Mouse (Mus musculus) forebrain, embryonic 14.5 days (tissue): Measurements from ENCODE around the gene Sema5b. TPM values are rescaled to one million over a fixed set of nuclear protein-coding genes. Genes with fewer than 3 reads are reported as not detected.

Source experiments
- ATAC-seq: fragments of 200-750 bp; cut with Nextera tagmentation; 2 replicates; pipeline ENCODE4 v1.8.0; 2017; ENCODE audit warnings: mild to moderate bottlenecking, moderate library complexity
- DNase-seq: peaks from one replicate; pipeline ENCODE4 v3.0.0-alpha.2; 2015; ENCODE audit warnings: low spot score
- H3K27ac ChIP-seq: fragments of 300-500 bp; sonication (generic); 2 replicates; pipeline ENCODE4 v1.5.1; 2014; ENCODE audit warnings: low read depth, mild to moderate bottlenecking, control low read depth, low read length, moderate library complexity
- H3K27me3 ChIP-seq: fragments of 300-500 bp; sonication (generic); replicated peaks from 2 replicates; pipeline ENCODE4 v1.6.1; 2014; ENCODE audit warnings: low read length, control low read depth, mixed read lengths; ENCODE audit not compliant: control insufficient read depth, insufficient read depth
- H3K36me3 ChIP-seq: fragments of 300-500 bp; sonication (generic); 2 replicates; pipeline ENCODE4 v1.6.1; 2014; ENCODE audit warnings: low read length, control low read depth; ENCODE audit not compliant: control insufficient read depth, insufficient read depth
- H3K4me1 ChIP-seq: fragments of 300-500 bp; sonication (generic); 2 replicates; pipeline ENCODE4 v1.6.1; 2014; ENCODE audit warnings: antibody characterized with exemption, low read length, control low read depth; ENCODE audit not compliant: control insufficient read depth, insufficient read depth
- H3K4me2 ChIP-seq: fragments of 300-500 bp; sonication (generic); 2 replicates; pipeline ENCODE4 v1.6.1; 2014; ENCODE audit warnings: mild to moderate bottlenecking, control low read depth, low read length
- H3K4me3 ChIP-seq: fragments of 300-500 bp; sonication (generic); 2 replicates; pipeline ENCODE4 v1.5.1; 2014; ENCODE audit warnings: low read depth, low read length, control low read depth
- H3K9ac ChIP-seq: fragments of 300-500 bp; sonication (generic); 2 replicates; pipeline ENCODE4 v1.6.1; 2014; ENCODE audit warnings: mild to moderate bottlenecking, low read length, control low read depth, moderate library complexity
- H3K9me3 ChIP-seq: fragments of 300-500 bp; sonication (generic); replicated peaks from 2 replicates; pipeline ENCODE4 v1.6.1; 2016; ENCODE audit warnings: low read length, control low read depth, mixed read lengths; ENCODE audit not compliant: control insufficient read depth
- WGBS: fragments of 180-500 bp; shearing (Covaris S2); extraction: QIAGEN DNeasy Blood & Tissue Kit; methylation state at CpG from one replicate; pipeline ENCODE4 v1.1.7; 2014; 5-methylcytosine and 5-hydroxymethylcytosine counted together
- polyA plus RNA-seq: library from polyadenylated mRNA; unstranded; fragments of >200 nt; fragmentation: Nextera tagmentation; extraction: Ambion mirVana; gene quantifications from 2 replicates; pipeline ENCODE4 v1.2.1, GENCODE M21; 2014

The Sema5b gene
- polyA plus RNA-seq, 1 experiment from 2014 or later = 10.5 TPM

DNA sequence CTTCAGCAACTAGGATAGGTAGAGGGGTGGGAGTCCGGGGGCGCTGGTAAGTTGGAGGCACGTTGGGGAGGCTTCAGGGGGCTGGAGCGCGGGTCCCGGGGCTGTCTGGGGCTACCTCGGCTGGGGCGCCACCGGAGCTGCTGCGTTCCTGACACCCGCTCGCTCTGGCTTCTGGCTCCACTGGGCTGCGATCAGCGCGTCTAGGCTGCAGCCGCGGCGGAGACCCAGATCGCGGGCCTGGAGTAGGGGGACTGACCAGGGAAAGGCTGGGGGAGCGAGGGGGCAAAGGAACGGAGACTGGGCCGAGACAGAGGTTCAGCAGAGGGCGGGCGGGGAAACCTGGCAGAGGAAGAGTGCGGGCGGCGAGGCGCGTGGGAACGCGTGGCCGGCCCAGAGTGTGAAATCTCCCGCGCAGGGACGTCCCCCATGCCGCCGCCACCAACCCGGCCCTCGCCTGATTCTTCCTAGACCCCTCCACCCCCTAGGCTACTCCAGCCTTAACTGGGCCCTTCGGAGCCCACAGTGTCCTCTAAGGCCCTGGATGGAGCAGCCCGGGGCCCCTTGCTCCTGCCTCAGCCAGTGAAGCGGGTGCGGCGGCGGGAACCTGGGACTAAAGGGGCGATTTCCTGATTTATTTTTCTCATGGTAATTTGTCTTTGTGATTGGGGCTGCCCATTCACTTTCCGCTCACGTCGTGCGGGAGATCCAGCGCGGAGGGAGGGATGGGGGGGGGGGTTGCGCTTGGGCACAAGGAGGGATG, 896 bp downstream of the Sema5b start:
- Histone ChIP-seq H3K4me2 (peak overlapping the region; percentile 77), H3K4me1 (peaks cover 8% of the 10 kb centered on the region), H3K27ac (peak overlapping the region; percentile 87), H3K9me3 (no peaks in the 10 kb centered on the region), H3K4me3 (peak overlapping the region; percentile 87), H3K27me3 (0 out of 2 replicates have a peak, but pooled peaks cover 2% of the 10 kb centered on the region), H3K36me3 (no peaks in the 10 kb centered on the region), H3K9ac (peak overlapping the region; percentile 95)
- under 1% methylated on average over 47 of the region's 54 CpGs for WGBS
- ATAC-seq = peak; percentile 51
- peak; percentile 76 for DNase-seq

DNA sequence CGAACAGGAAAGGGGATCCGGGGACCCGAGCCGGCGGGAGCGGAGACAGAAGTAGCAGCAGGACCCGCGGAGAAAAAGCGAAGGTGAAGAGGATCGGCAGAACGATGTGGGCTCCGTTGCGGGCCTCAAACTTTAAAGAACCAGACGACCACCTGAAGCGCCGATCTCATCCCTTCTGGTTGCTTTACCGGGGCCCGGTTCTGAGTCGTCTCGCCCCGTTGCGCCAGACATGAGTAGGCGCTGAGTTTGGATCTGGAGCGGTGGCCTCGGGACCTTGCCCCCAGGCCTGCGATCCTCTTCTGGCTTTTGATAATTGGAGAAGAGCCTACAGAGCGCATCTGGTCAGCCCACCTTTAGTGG, 1.5 kb downstream of the Sema5b start:
- ATAC-seq (no peak), DNase-seq (no peak)
- H3K27me3 ChIP-seq = 0 out of 2 replicates have a peak, but pooled peaks cover 2% of the 10 kb centered on the region
- peak overlapping the region; percentile 87 for H3K4me3 ChIP-seq
- WGBS = 0% methylated on average over 27 of the region's 27 CpGs
- peak overlapping the region; percentile 77 for H3K4me2 ChIP-seq
- peak overlapping the region; percentile 95 for H3K9ac ChIP-seq
- peaks cover 8% of the 10 kb centered on the region for H3K4me1 ChIP-seq
- H3K36me3 ChIP-seq = no peaks in the 10 kb centered on the region
- H3K27ac ChIP-seq = peak overlapping the region; percentile 87; the same call in 1 of the 2 replicates
- no peaks in the 10 kb centered on the region for H3K9me3 ChIP-seq

DNA sequence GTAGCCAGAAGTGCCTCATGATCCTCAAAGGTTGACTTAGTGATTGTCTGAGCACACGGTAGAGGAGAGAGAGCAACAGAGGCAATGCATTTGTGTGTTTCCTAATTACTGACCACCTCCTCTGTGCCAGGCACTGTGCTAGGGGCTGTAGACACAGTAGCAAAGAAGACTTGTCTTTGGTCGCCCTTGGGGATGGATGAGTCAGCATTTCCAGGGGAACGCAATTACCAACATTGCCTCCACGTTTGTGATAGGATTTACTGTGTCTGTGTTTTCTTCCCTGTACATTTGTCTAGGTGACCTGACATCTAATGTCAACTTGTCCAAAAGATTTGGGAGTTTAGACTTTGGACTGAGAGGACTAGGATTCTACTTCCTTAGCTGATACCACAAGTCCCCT, 4.8 kb downstream of the Sema5b start:
- ATAC-seq (no peak), DNase-seq (no peak)
- H3K4me3 ChIP-seq = no peak overlapping the region
- peaks cover 11% of the 10 kb centered on the region; the same call in 1 of the 2 replicates for H3K36me3 ChIP-seq
- no peak overlapping the region for H3K9ac ChIP-seq
- no peaks in the 10 kb centered on the region for H3K9me3 ChIP-seq
- H3K4me2 ChIP-seq = no peak overlapping the region
- 87% methylated on average over 4 of the region's 4 CpGs for WGBS
- H3K27ac ChIP-seq = no peak overlapping the region
- H3K27me3 ChIP-seq = no peaks in the 10 kb centered on the region
- H3K4me1 ChIP-seq = peaks cover 4% of the 10 kb centered on the region

DNA sequence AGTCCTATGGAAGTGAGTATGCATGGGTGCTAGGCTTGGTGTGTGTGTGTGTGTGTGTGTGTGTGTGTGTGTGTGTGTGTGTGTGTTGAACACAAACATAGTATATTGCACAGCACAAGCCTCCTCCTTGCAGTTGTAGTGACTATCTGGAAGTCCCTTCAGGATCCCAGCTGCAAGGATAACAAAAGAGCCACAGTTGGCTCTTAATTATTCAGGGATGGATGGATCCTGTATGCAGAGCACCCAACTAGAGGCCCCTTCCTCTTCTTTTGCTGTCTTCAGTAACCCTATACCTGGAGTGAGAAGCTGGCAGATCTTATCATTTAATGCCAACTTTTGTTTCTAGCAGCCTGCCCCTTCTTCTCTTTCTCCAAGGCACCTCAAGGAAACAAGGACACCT, 7.0 kb downstream of the Sema5b start:
- no peak overlapping the region for H3K4me3 ChIP-seq
- no peak for DNase-seq
- no peak overlapping the region for H3K9ac ChIP-seq
- ATAC-seq = no peak
- no peak overlapping the region for H3K27ac ChIP-seq
- H3K4me1 ChIP-seq = peaks cover 10% of the 10 kb centered on the region; the same call in 1 of the 2 replicates
- H3K27me3 ChIP-seq = no peaks in the 10 kb centered on the region
- no peaks in the 10 kb centered on the region for H3K9me3 ChIP-seq
- no peak overlapping the region for H3K4me2 ChIP-seq
- peaks cover 16% of the 10 kb centered on the region; the same call in 1 of the 2 replicates for H3K36me3 ChIP-seq

DNA sequence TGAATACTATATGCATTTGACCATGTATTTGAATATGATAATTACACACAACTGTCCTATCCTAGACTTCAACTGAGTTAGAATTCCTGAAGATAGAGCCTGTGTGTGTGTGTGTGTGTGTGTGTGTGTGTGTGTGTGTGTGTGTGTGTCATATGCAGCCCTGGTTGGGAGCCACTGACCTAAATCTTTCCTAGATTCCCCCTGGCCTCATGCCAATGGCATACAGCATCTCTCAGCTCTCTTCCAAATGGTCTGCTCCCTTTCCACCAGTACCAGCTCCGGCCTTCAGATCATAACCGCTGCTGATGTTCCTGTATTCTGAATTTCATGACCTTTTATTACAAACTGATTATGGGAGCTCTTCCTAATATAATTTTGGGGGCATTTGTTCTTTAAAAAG, 8.4 kb downstream of the Sema5b start:
- no peak for DNase-seq
- H3K36me3 ChIP-seq = peaks cover 16% of the 10 kb centered on the region; the same call in 1 of the 2 replicates
- no peak overlapping the region for H3K4me3 ChIP-seq
- H3K4me1 ChIP-seq = peaks cover 7% of the 10 kb centered on the region; the same call in 1 of the 2 replicates
- no peak overlapping the region for H3K9ac ChIP-seq
- H3K9me3 ChIP-seq = no peaks in the 10 kb centered on the region
- WGBS = 89% methylated on average over 2 of the region's 2 CpGs
- no peak for ATAC-seq
- no peaks in the 10 kb centered on the region for H3K27me3 ChIP-seq
- no peak overlapping the region for H3K27ac ChIP-seq
- no peak overlapping the region for H3K4me2 ChIP-seq

DNA sequence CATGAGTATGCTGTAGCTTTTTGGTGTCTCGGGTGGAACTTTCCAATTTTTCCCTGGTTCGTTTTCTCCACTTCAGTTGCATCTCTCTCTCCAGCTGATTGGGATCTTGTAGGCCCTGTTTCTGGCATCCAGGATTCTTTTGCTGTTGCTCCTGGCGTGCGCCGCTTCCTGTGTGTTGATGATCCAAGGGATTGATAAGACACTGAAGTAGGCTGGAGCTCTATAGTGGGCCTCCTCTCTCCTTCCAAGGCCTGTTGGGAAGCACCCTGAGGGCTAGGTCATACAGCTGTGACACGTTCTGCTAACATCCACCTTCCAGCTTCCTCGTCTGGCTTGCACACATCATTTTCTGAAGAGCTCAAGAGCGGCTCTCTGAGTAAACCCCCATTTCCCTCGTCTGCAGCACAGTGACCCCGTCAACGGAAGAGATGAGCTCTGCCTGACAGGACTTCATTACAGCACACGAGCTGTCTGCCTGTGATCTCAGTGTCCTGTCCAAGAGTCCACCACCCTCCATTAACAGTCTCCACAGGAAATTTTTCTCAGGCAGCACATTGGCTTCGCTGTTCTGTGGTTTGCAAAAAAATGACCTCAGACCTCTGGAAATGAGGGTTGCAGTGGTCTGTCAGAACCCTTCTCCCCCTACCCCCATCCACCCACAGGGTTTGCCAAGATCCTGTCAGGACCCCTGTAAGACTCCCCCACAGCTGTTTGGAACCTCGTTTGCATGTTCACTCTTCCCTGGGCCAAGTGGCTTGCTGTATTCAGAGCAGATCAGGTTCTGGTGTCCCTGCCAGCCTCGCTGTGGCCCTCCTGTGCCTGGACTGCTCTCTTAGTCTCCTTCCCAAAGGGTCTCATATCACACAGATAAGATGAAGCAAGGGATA, 14.9 kb downstream of the Sema5b start:
- H3K9me3 ChIP-seq = no peaks in the 10 kb centered on the region
- ATAC-seq = 0 out of 2 replicates have a peak, but pooled peaks have one; percentile 14
- H3K4me3 ChIP-seq = no peak overlapping the region
- H3K27me3 ChIP-seq = no peaks in the 10 kb centered on the region
- 69% methylated on average over 15 of the region's 15 CpGs for WGBS
- no peak overlapping the region for H3K4me2 ChIP-seq
- H3K27ac ChIP-seq = peak overlapping the region; percentile 4; the same call in 1 of the 2 replicates
- peak; percentile 41 for DNase-seq
- no peak overlapping the region for H3K9ac ChIP-seq
- H3K4me1 ChIP-seq = peaks cover 22% of the 10 kb centered on the region
- H3K36me3 ChIP-seq = 0 out of 2 replicates have a peak, but pooled peaks cover 5% of the 10 kb centered on the region

DNA sequence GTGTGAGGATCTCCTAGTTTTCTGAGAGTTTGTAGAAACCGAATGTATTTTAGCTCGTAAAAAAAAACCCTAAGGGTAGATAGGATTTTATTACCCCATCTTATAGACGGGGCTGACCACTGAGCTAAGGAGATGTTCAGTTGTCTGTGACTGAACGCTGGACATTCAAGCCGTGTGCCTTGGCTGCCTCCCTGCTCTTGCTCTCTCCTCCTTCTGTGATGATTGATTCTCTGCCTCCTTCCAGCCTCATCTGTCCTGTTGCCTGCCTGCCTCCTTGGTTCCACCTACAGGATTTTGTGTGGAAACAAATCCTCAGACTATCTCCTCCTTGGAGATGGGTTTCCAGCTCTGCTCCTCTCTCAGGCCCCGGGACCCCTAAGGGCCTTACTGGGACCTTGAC, 16.1 kb downstream of the Sema5b start:
- Histone ChIP-seq H3K27ac (peak overlapping the region; percentile 27; the same call in 1 of the 2 replicates), H3K4me3 (no peak overlapping the region), H3K4me2 (no peak overlapping the region), H3K36me3 (0 out of 2 replicates have a peak, but pooled peaks cover 5% of the 10 kb centered on the region), H3K4me1 (peaks cover 16% of the 10 kb centered on the region), H3K9me3 (no peaks in the 10 kb centered on the region), H3K27me3 (no peaks in the 10 kb centered on the region), H3K9ac (no peak overlapping the region)
- DNase-seq (no peak), ATAC-seq (no peak)
- WGBS = 81% methylated on average over 6 of the region's 6 CpGs

DNA sequence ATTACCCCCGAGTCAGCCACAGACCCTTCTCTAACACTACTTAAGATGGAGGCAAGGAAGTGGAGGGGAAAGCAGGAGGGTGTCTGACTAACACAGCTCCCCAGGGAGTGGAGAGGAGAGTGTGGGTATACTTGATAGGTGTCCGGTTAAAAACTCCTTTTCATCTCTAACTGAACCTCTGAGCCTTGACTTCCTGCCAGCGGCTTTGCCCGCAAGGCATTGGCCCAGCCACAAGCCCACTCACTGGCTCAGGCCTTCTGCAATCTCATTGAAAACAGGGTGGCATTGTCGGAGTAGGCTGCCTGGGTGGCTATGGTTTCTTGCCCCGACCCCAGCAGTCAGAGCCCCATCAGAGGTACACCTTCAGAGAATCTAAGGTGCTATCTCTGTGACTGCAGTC, 20.6 kb downstream of the Sema5b start:
- H3K4me1 ChIP-seq = peaks cover 22% of the 10 kb centered on the region
- H3K4me3 ChIP-seq = no peak overlapping the region
- H3K9ac ChIP-seq = no peak overlapping the region
- H3K4me2 ChIP-seq = no peak overlapping the region
- DNase-seq (no peak), ATAC-seq (no peak)
- no peaks in the 10 kb centered on the region for H3K27me3 ChIP-seq
- H3K27ac ChIP-seq = no peak overlapping the region
- H3K36me3 ChIP-seq = no peaks in the 10 kb centered on the region
- 66% methylated on average over 6 of the region's 6 CpGs for WGBS
- no peaks in the 10 kb centered on the region for H3K9me3 ChIP-seq
